Mouse (Mus musculus) macrophage (primary cell): ENCODE data around the gene Gm42791. TPM values are rescaled to one million over a fixed set of nuclear protein-coding genes. Genes with fewer than 3 reads are reported as not detected.
A peak's percentile ranks its signal among the peaks of the same experiment; 100 is the strongest.

Source experiments
- H3K27ac ChIP-seq: fragments of 350-480 bp; formaldehyde crosslinking; 2 replicates; pipeline ENCODE4 v1.9.0; 2021
- H3K36me3 ChIP-seq: fragments of 350-480 bp; formaldehyde crosslinking; 2 replicates; pipeline ENCODE4 v1.9.0; 2021; ENCODE audit errors: inconsistent target
- H3K4me3 ChIP-seq: fragments of 350-480 bp; formaldehyde crosslinking; 2 replicates; pipeline ENCODE4 v1.9.0; 2021; ENCODE audit errors: inconsistent target
- H3K79me2 ChIP-seq: fragments of 350-480 bp; formaldehyde crosslinking; 2 replicates; pipeline ENCODE4 v1.9.0; 2021; ENCODE audit errors: inconsistent target
- WGBS: methylation state at CpG from one replicate; pipeline ENCODE4 v1.1.7; 2026; ENCODE audit warnings: inconsistent platforms; ENCODE audit not compliant: missing documents; 5-methylcytosine and 5-hydroxymethylcytosine counted together
- polyA plus RNA-seq: library from polyadenylated mRNA; stranded (reverse); fragments of 250-400 nt; gene quantifications from 3 replicates; pipeline ENCODE4 v1.2.4, GENCODE M21; 2018; ENCODE audit warnings: inconsistent platforms

Gm42791 gene
- polyA plus RNA-seq, 1 experiment from 2014 or later: 1.1 TPM

- no peaks in the 10 kb centered on the region for H3K79me2 ChIP-seq
- no peak overlapping the region for H3K4me3 ChIP-seq
- H3K36me3 ChIP-seq: no peaks in the 10 kb centered on the region
- 60% methylated on average over 9 of the region's 9 CpGs for WGBS
- H3K27ac ChIP-seq: no peak overlapping the region
These were observed 36.6 kb downstream of the Gm42791 start for GRCm38 (mm10) chr5:148958355-148958754.

DNA sequence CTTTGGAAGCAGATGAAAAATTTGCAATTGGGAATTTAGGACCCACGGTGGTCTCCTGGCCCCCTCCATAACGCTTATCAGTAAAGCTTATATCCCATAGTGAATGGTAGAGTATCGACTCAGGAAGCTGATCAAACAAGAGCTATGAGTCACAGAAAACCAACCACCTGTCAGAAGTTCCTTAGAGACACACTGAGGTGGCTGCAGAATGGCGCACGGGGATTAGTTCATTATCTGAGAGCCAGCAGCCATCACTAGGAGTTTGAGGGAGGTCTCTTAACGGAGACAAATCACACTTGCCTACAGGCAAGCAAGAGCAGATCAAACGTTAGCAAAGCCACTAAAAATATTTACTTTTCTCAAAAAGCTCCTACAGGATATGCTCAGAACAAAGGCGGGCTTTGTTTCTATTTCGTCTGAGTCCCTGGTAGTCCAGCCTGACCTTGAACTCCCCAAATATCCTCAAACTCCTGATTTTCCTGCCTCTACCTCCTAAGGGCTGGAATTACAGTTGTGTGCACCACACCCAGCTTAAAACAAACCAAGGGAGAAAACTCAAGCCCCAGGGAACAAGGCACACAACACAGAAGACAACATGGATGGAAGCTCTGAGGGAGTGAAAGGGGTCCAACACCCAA is 37.9 kb downstream of the Gm42791 start:
- WGBS: 80% methylated on average over 9 of the region's 9 CpGs
- Histone ChIP-seq H3K4me3 (no peak overlapping the region), H3K79me2 (no peaks in the 10 kb centered on the region), H3K27ac (no peak overlapping the region), H3K36me3 (no peaks in the 10 kb centered on the region)

- H3K27ac ChIP-seq: no peak overlapping the region
- 60% methylated on average over 9 of the region's 9 CpGs for WGBS
- no peaks in the 10 kb centered on the region for H3K36me3 ChIP-seq
- H3K79me2 ChIP-seq: no peaks in the 10 kb centered on the region
- H3K4me3 ChIP-seq: no peak overlapping the region
These were observed 38.9 kb downstream of the Gm42791 start for GRCm38 (mm10) chr5:148956091-148956490.

DNA sequence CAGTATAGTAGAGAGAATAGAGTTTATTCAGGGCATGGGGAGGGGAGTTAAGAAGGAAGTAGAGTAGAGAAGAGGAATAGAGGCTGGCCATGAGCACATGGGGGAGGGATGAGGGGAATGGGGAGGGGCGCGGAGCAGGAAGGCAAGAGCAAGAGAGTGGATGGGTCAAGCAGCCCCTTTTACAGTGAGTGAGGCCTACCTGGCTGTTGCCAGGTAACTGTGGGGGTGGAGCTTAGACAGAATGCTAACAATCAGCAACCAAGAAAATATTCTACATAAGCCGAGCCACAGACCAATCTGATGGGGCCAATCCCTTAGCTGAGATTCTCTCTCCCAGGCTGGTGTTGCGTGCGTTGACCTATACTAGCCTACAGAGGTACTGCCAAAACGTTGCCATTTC is 39.4 kb downstream of the Gm42791 start:
- WGBS: 91% methylated on average over 6 of the region's 6 CpGs

DNA sequence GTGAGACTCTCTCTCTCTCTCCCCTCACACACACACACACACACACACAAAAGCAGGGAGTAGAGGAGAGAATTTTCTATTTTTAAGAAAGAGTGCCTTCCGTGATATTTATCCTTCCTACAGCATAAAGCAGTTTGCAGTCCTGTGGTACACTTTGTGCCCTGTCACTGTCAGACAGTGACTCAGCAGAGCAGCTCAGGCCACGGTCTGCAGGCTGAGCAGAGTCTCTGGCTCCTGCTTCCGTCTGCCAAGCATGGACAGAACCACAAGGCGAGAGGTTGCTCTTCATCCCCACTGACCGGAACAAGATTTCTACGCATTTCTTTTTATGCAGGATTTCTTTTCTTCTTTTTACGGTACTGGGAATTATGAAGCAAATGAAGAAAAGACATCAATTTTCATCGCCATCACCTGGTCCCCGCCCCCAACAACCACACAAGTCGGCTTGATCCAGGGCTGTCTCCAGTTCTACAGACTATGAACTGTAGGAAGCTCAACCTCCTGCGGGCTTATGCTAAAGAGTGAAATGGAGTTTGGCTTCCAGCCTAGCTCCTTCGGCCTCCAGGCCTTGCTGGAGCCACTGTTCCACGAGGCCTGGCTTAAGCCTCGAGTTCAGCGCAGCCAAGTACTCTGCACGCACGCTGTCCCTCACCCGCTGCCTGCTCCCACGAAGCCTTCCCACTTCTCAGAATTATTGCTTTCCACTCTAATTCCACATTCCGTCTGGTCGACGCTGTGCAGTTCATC is 40.5 kb downstream of the Gm42791 start:
- WGBS: 49% methylated on average over 22 of the region's 22 CpGs
- H3K36me3 ChIP-seq: no peaks in the 10 kb centered on the region
- H3K27ac ChIP-seq: peak overlapping the region; percentile 4; the same call in 1 of the 2 replicates
- no peaks in the 10 kb centered on the region for H3K79me2 ChIP-seq
- no peak overlapping the region for H3K4me3 ChIP-seq

More for the DNA sequence above, 39.4 kb downstream of the Gm42791 start:
- Histone ChIP-seq H3K79me2 (no peaks in the 10 kb centered on the region), H3K4me3 (no peak overlapping the region), H3K36me3 (no peaks in the 10 kb centered on the region), H3K27ac (no peak overlapping the region)

GRCm38 (mm10) chr5:148953098-148953497 is 41.8 kb downstream of the Gm42791 start:
- Histone ChIP-seq H3K27ac (no peak overlapping the region), H3K4me3 (no peak overlapping the region), H3K36me3 (no peaks in the 10 kb centered on the region), H3K79me2 (no peaks in the 10 kb centered on the region)
- 81% methylated on average over 5 of the region's 5 CpGs for WGBS

GRCm38 (mm10) chr5:148952419-148952818 is 42.5 kb downstream of the Gm42791 start:
- WGBS: 71% methylated on average over 6 of the region's 6 CpGs
- Histone ChIP-seq H3K27ac (no peak overlapping the region), H3K79me2 (no peaks in the 10 kb centered on the region), H3K36me3 (no peaks in the 10 kb centered on the region), H3K4me3 (no peak overlapping the region)

DNA sequence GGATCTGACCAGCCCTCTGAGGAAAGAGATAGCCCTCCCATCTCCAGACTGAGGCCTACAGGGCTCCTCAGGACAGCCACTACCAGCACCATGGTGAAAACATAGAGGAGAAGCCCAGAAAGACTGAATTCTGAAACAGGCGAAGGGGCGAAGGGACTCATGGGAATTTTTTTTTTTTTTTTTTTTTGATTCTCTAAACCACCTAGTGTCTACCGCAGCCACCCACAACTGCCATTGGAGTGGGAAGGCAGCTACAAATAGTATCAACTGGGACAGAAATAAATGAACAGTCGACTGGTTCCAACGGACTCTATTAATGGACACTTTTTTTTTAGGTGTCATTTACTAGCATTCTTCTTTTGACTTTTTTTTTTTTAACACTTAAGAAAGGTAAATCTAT is 43.6 kb downstream of the Gm42791 start:
- 59% methylated on average over 5 of the region's 5 CpGs for WGBS

GRCm38 (mm10) chr5:148950064-148950463 is 44.9 kb downstream of the Gm42791 start:
- 19% methylated on average over 15 of the region's 15 CpGs for WGBS
- no peak overlapping the region for H3K27ac ChIP-seq
- H3K4me3 ChIP-seq: no peak overlapping the region
- H3K36me3 ChIP-seq: no peaks in the 10 kb centered on the region
- no peaks in the 10 kb centered on the region for H3K79me2 ChIP-seq

More for the DNA sequence above, 43.6 kb downstream of the Gm42791 start:
- H3K4me3 ChIP-seq: no peak overlapping the region
- no peaks in the 10 kb centered on the region for H3K79me2 ChIP-seq
- H3K36me3 ChIP-seq: no peaks in the 10 kb centered on the region
- no peak overlapping the region for H3K27ac ChIP-seq

GRCm38 (mm10) chr5:148948577-148948976 is 46.4 kb downstream of the Gm42791 start:
- Histone ChIP-seq H3K79me2 (no peaks in the 10 kb centered on the region), H3K36me3 (no peaks in the 10 kb centered on the region), H3K27ac (no peak overlapping the region), H3K4me3 (no peak overlapping the region)
- 96% methylated on average over 9 of the region's 9 CpGs for WGBS

- Histone ChIP-seq H3K4me3 (no peak overlapping the region), H3K27ac (no peak overlapping the region), H3K79me2 (no peaks in the 10 kb centered on the region), H3K36me3 (no peaks in the 10 kb centered on the region)
- WGBS: 86% methylated on average over 2 of the region's 4 CpGs
These were observed 47.5 kb downstream of the Gm42791 start for GRCm38 (mm10) chr5:148947412-148947811.

GRCm38 (mm10) chr5:148946787-148947186 is 48.2 kb downstream of the Gm42791 start:
- H3K79me2 ChIP-seq: no peaks in the 10 kb centered on the region
- WGBS: 83% methylated on average over 5 of the region's 5 CpGs
- no peaks in the 10 kb centered on the region for H3K36me3 ChIP-seq
- H3K4me3 ChIP-seq: no peak overlapping the region
- no peak overlapping the region for H3K27ac ChIP-seq

DNA sequence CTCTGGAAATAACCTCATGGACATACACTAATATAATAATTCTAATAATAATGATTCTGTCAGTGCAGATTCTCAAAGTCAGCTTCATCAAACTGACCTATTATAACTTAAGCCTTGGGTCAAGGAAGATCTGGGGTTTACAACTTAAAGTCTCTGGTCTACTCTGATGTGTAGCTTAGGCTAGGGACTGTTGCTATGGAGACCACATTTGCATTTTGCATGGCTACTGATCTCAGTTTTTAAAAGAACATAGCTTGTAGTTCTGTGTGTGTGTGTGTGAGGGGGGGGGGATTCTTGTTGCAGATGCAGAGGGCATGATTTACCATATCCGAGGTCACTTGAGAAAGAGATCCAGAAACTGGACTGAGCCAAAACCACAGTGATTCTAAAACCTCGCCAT is 49.2 kb downstream of the Gm42791 start:
- Histone ChIP-seq H3K79me2 (no peaks in the 10 kb centered on the region), H3K27ac (no peak overlapping the region)
- 73% methylated on average over 2 of the region's 2 CpGs for WGBS

DNA sequence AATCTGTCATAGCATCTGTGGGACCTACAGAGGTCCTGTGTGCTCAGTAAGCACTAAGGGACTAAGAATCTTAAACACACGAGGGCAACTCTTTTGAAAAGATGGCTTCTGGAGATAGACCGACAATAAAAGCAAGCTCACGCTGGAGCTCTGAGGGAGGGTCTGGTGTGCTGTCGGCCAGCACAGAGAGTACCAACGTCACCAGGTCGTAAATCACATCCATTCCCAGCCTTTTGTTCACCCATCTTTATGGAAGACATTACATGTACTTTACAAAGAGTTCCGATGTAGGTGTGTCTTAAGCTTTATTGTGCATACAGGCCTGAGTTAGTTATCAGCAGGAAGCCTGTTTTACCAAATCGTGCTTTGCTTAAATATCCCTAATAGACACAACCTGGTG is 50.9 kb downstream of the Gm42791 start:
- Histone ChIP-seq H3K4me3 (no peak overlapping the region), H3K36me3 (no peaks in the 10 kb centered on the region), H3K79me2 (no peaks in the 10 kb centered on the region), H3K27ac (no peak overlapping the region)
- 79% methylated on average over 7 of the region's 8 CpGs for WGBS

More for the DNA sequence above, 49.2 kb downstream of the Gm42791 start:
- Histone ChIP-seq H3K4me3 (no peak overlapping the region), H3K36me3 (no peaks in the 10 kb centered on the region)

DNA sequence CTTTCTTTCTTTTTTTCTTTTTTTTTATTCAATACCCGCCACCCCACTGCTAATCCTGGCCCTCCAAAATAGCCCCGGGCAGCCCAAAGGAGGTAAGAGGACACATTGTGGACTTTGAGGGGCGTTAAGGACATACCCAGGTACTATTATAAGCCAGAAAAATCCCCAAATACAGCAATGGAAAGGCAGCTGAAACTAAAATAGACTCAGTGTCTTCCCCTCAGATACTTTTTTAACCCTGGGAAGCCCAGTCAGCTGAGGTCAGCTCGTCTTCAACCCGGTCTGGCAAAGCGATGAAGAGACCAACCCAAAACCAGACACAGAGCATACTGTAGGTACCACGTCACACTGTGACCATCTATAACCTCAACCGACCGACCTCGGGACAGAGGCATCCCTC is 51.5 kb downstream of the Gm42791 start:
- WGBS: 96% methylated on average over 10 of the region's 10 CpGs
- H3K36me3 ChIP-seq: no peaks in the 10 kb centered on the region
- H3K79me2 ChIP-seq: no peaks in the 10 kb centered on the region
- no peak overlapping the region for H3K27ac ChIP-seq
- H3K4me3 ChIP-seq: no peak overlapping the region
